Mouse (Mus musculus) macrophage (primary cell): Measurements from ENCODE around the gene Wdr93. TPM values are rescaled to one million over a fixed set of nuclear protein-coding genes. Genes with fewer than 3 reads are reported as not detected.

ENCODE experiments used
- polyA plus RNA-seq: library from polyadenylated mRNA; stranded (reverse); fragments of 250-400 nt; gene quantifications from 3 replicates; pipeline ENCODE4 v1.2.4, GENCODE M21; 2018; ENCODE audit warnings: inconsistent platforms

Gene Wdr93
- polyA plus RNA-seq, 1 experiment from 2014 or later, result 0.06 TPM

Other genes with a start within 250 kb of the Wdr93 start
- gene Rhcg, start 125.5 kb upstream of the Wdr93 start, polyA plus RNA-seq, result not detected in 3 replicates
- gene Ticrr, start 83.0 kb upstream of the Wdr93 start, polyA plus RNA-seq, result 0.12 to 2.8 TPM (median 1.6 TPM) in 3 replicates
- 0.44 to 1.3 TPM (median 0.49 TPM) in 3 replicates for gene Kif7, start 27.4 kb upstream of the Wdr93 start, polyA plus RNA-seq
- gene Plin1, start 10.3 kb upstream of the Wdr93 start, polyA plus RNA-seq, result not detected in 3 replicates
- 5.4 to 5.6 TPM (median 5.5 TPM) in 3 replicates for gene Pex11a, start within 50 bp of the Wdr93 start, polyA plus RNA-seq
- not detected in 3 replicates for gene Mesp1, start 50.6 kb downstream of the Wdr93 start, polyA plus RNA-seq
- gene Mesp2, start 67.6 kb downstream of the Wdr93 start, polyA plus RNA-seq, result 0.12 TPM in 1 of 3 replicates, not detected in the others
- 640 to 2,077 TPM (median 1,213 TPM) in 3 replicates for gene Anpep, start 117.9 kb downstream of the Wdr93 start, polyA plus RNA-seq
- gene Ap3s2, start 177.5 kb downstream of the Wdr93 start, polyA plus RNA-seq, result 9.2 to 13.3 TPM (median 12.1 TPM) in 3 replicates
- 3.9 to 6.0 TPM (median 5.8 TPM) in 3 replicates for gene Arpin, start 192.2 kb downstream of the Wdr93 start, polyA plus RNA-seq